Mouse (Mus musculus): ENCODE results near the gene Trim31.

The Trim31 gene

GRCm38 (mm10) chr17:36897552-36898205, at the start of gene Trim31:
Gene Trim31, plus strand, starts transcription at chr17:36898118.
- peak; percentile 60 for DNase-seq

GRCm38 (mm10) chr17:36848911-36849310, 49.0 kb upstream of the Trim31 start:
- no peak for DNase-seq

GRCm38 (mm10) chr17:36849992-36850391, 47.9 kb upstream of the Trim31 start:
- no peak for DNase-seq

GRCm38 (mm10) chr17:36851200-36851599, 46.7 kb upstream of the Trim31 start:
- no peak for DNase-seq

GRCm38 (mm10) chr17:36851627-36852026, 46.3 kb upstream of the Trim31 start:
- peak; percentile 77 for DNase-seq

- peak; percentile 52 for DNase-seq
Measured at GRCm38 (mm10) chr17:36855484-36855883, 42.4 kb upstream of the Trim31 start.

- peak; percentile 57 for DNase-seq
Measured at GRCm38 (mm10) chr17:36856236-36856635, 41.7 kb upstream of the Trim31 start.

GRCm38 (mm10) chr17:36858181-36858580, 39.7 kb upstream of the Trim31 start:
- DNase-seq, result no peak

GRCm38 (mm10) chr17:36861680-36862079, 36.2 kb upstream of the Trim31 start:
- DNase-seq, result no peak

- DNase-seq, result peak; percentile 74
Measured at GRCm38 (mm10) chr17:36866719-36867527, 31.0 kb upstream of the Trim31 start, which contains the start of gene Trim15. Gene Trim15, minus strand, starts transcription at chr17:36867210.

GRCm38 (mm10) chr17:36868836-36869235, 29.1 kb upstream of the Trim31 start:
- no peak for DNase-seq

GRCm38 (mm10) chr17:36869284-36869954, 28.5 kb upstream of the Trim31 start, which contains the start of gene Trim10:
Gene Trim10, plus strand, starts transcription at chr17:36869574.
- DNase-seq, result no peak

GRCm38 (mm10) chr17:36869955-36870810, 27.7 kb upstream of the Trim31 start:
- DNase-seq, result no peak

- no peak for DNase-seq
Measured at GRCm38 (mm10) chr17:36874636-36875035, 23.3 kb upstream of the Trim31 start.

GRCm38 (mm10) chr17:36883350-36883749, 14.6 kb upstream of the Trim31 start:
- DNase-seq, result peak; percentile 53

- peak; percentile 68 for DNase-seq
Measured at GRCm38 (mm10) chr17:36885132-36885790, 12.7 kb upstream of the Trim31 start.

- peak; percentile 55 for DNase-seq
Measured at GRCm38 (mm10) chr17:36890073-36890903, 7.6 kb upstream of the Trim31 start, which contains the start of gene Trim40. Gene Trim40, minus strand, starts transcription at chr17:36890123.

- peak; percentile 62 for DNase-seq
Measured at GRCm38 (mm10) chr17:36891496-36891895, 6.4 kb upstream of the Trim31 start.

- DNase-seq, result peak; percentile 27
Measured at GRCm38 (mm10) chr17:36892362-36892761, 5.6 kb upstream of the Trim31 start.

GRCm38 (mm10) chr17:36893387-36893786, 4.5 kb upstream of the Trim31 start:
- DNase-seq, result peak; percentile 29

GRCm38 (mm10) chr17:36896583-36896982, 1.3 kb upstream of the Trim31 start:
- peak; percentile 80 for DNase-seq
